Mouse (Mus musculus): ENCODE data around the gene Zfp954.
"Not testable (repeated sequence)": the region's sequence is repeated elsewhere in the genome, so short reads cannot be mapped to it uniquely, and the experiment has no call there.

The Zfp954 gene

GRCm38 (mm10) chr7:7120921-7121601 is at the start of gene Zfp954:
Zfp954 (minus strand) TSS chr7:7121488.
- peak; percentile 99 for ATAC-seq (ENCODE audit: low TSS enrichment)

GRCm38 (mm10) chr7:7145991-7146608 is 24.8 kb upstream of the Zfp954 start:
- ATAC-seq (ENCODE audit: low TSS enrichment) = no peak

- ATAC-seq (ENCODE audit: low TSS enrichment) = no peak
Observed at GRCm38 (mm10) chr7:7144215-7144614, 22.9 kb upstream of the Zfp954 start.

GRCm38 (mm10) chr7:7136379-7136866 is 15.1 kb upstream of the Zfp954 start, which contains the start of gene Zfp773:
Zfp773 (minus strand) TSS chr7:7136755.
- ATAC-seq (ENCODE audit: low TSS enrichment) = peak; percentile 100

GRCm38 (mm10) chr7:7132751-7133150 is 11.5 kb upstream of the Zfp954 start:
- ATAC-seq (ENCODE audit: low TSS enrichment) = no peak

- not testable (repeated sequence) for ATAC-seq (ENCODE audit: low TSS enrichment)
Observed at GRCm38 (mm10) chr7:7130491-7131124, 9.3 kb upstream of the Zfp954 start.

- ATAC-seq (ENCODE audit: low TSS enrichment) = peak; percentile 29; the same call in 1 of the 2 replicates
Observed at GRCm38 (mm10) chr7:7121602-7121980, 303 bp upstream of the Zfp954 start.

GRCm38 (mm10) chr7:7118441-7118840 is 2.8 kb downstream of the Zfp954 start:
- ATAC-seq (ENCODE audit: low TSS enrichment) = no peak

GRCm38 (mm10) chr7:7108501-7108900 is 12.8 kb downstream of the Zfp954 start:
- ATAC-seq (ENCODE audit: low TSS enrichment) = no peak

Measured in frontal cortex, adult (tissue).